Mouse (Mus musculus) Patski (cell line): Measurements from ENCODE around the gene Sqstm1. TPM values are rescaled to one million over a fixed set of nuclear protein-coding genes. Genes with fewer than 3 reads are reported as not detected.

Source experiments
- ATAC-seq: fragments of 100-300 bp; one replicate; pipeline ENCODE4 v1.8.0; 2021
- CTCF ChIA-PET: fragments of 350-600 bp; sonication (Branson Sonifier 250); formaldehyde crosslinking; loops from one replicate; lab custom pipeline; 2022; ENCODE audit warnings: inconsistent platforms; lab: Charles Lee
- POLR2A ChIA-PET: fragments of 350-600 bp; sonication (Branson Sonifier 250); formaldehyde crosslinking; loops from one replicate; lab custom pipeline; 2022; ENCODE audit warnings: antibody characterized with exemption, inconsistent platforms; lab: Charles Lee
- DNase-seq: peaks from one replicate; pipeline ENCODE4 v3.0.0-alpha.2; 2011; ENCODE audit warnings: low read depth, low spot score
- H3K27me3 ChIP-seq: fragments of 371-371 bp; one replicate; pipeline ENCODE4 v1.5.1; 2021
- CTCF ChIP-seq: fragments of 100-300 bp; IDR thresholded peaks from one replicate; pipeline ENCODE4 v1.5.1; 2021
- in situ Hi-C: fragments of 300-500 bp; cut with MboI; formaldehyde crosslinking; loops from 3 replicates; pipeline ENCODE4 v1.11.1; 2018; ENCODE audit warnings: low pct_unique_long_range_greater_than_20kb, mixed read lengths
- polyA plus RNA-seq: library from polyadenylated mRNA; unstranded; gene quantifications from one replicate; pipeline ENCODE4 v1.2.3, GENCODE M21; 2021

Gene Sqstm1
- polyA plus RNA-seq, result 530 TPM

GRCm38 (mm10) chr11:50210505-50211151 lies at the start of gene Sqstm1, which contains the start of gene Mgat4b:
Sqstm1 (minus strand) TSS chr11:50210827.
Mgat4b (plus strand) TSS chr11:50210890.
- POLR2A ChIA-PET, result interaction anchor here (0.5 to 4.8 kb wide), 9 partner anchors 8 to 213 kb away, joined by 3 to 60 read pairs (median 3); no protein-coding TSS in a partner anchor
- no peak for DNase-seq
- CTCF ChIA-PET, result interaction anchor here (1.5 to 2.0 kb wide), 2 partner anchors 10 to 14 kb away, joined by 5 to 10 read pairs; no protein-coding TSS in a partner anchor
- peak; percentile 32 for ATAC-seq
- in situ Hi-C loops, result no loop called here
- TF ChIP-seq CTCF, result no peak
- H3K27me3 ChIP-seq, result no peaks in the 10 kb centered on the region

GRCm38 (mm10) chr11:50258310-50258709 lies 47.7 kb upstream of the Sqstm1 start:
- no peak for TF ChIP-seq CTCF
- ChIA-PET CTCF (interaction anchor here (1.4 kb wide), 1 partner anchor 17 kb away, joined by 4 read pairs; no protein-coding TSS in a partner anchor), POLR2A (no interaction called here)
- in situ Hi-C loops, result no loop called here
- DNase-seq, result no peak
- ATAC-seq, result peak; percentile 31
- no peaks in the 10 kb centered on the region for H3K27me3 ChIP-seq

GRCm38 (mm10) chr11:50256615-50257014 lies 46.0 kb upstream of the Sqstm1 start:
- CTCF ChIA-PET, result interaction anchor here (0.5 kb wide), 1 partner anchor 1693 kb away, joined by 3 read pairs; no protein-coding TSS in a partner anchor
- in situ Hi-C loops, result no loop called here
- POLR2A ChIA-PET, result no interaction called here
- TF ChIP-seq CTCF, result no peak
- DNase-seq, result no peak
- no peaks in the 10 kb centered on the region for H3K27me3 ChIP-seq
- ATAC-seq, result no peak

- ChIA-PET CTCF (no interaction called here), POLR2A (interaction anchor here (1.3 kb wide), 1 partner anchor 16 kb away, joined by 4 read pairs; no protein-coding TSS in a partner anchor)
- DNase-seq (no peak), ATAC-seq (no peak)
- TF ChIP-seq CTCF, result no peak
- H3K27me3 ChIP-seq, result no peaks in the 10 kb centered on the region
- in situ Hi-C loops, result no loop called here
Measured at GRCm38 (mm10) chr11:50254010-50254580, 43.5 kb upstream of the Sqstm1 start.

GRCm38 (mm10) chr11:50253393-50253792 lies 42.8 kb upstream of the Sqstm1 start:
- ChIA-PET CTCF (no interaction called here), POLR2A (interaction anchor here (1.3 kb wide), 1 partner anchor 17 kb away, joined by 4 read pairs; no protein-coding TSS in a partner anchor)
- no peak for ATAC-seq
- TF ChIP-seq CTCF, result no peak
- no peak for DNase-seq
- H3K27me3 ChIP-seq, result no peaks in the 10 kb centered on the region
- in situ Hi-C loops, result no loop called here

DNA sequence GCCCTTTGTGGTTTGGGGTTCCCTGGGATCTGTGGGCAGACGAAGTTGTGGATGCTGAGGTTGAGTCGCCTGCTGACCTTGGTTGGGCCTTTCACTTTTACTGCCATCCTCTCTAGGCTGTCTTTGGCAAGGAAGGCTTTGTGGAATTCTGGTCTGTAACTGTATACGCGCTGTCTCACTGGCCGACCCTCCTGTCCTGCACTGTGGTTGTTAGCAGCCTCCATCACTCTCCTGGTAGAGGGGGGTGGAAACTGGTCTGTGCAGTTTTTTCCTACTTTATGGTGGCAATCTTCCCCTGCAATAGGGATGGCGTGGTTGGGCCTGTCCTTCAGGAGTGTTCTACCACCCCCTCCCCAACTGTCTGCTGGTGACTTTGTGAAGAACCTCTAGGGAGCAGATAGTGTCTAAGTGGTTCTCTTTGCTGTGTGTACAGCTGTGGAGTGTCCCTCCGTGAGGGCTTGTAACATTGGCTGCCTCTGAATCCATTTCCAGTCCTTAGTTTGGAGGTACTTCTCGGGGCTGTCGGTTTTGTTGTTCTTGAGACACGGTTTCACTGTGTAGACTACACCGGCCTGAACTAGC lies 42.1 kb upstream of the Sqstm1 start:
- ATAC-seq (peak; percentile 14), DNase-seq (no peak)
- ChIA-PET CTCF (interaction anchor here (1.0 kb wide), 1 partner anchor 20 kb away, joined by 3 read pairs; no protein-coding TSS in a partner anchor), POLR2A (interaction anchor here (0.7 to 1.2 kb wide), 3 partner anchors 9 to 42 kb away, joined by 3 read pairs; partner anchors contain the start of genes Mgat4b and Sqstm1)
- no peaks in the 10 kb centered on the region for H3K27me3 ChIP-seq
- TF ChIP-seq CTCF, result no peak
- in situ Hi-C loops, result no loop called here

GRCm38 (mm10) chr11:50252166-50252565 lies 41.5 kb upstream of the Sqstm1 start:
- ChIA-PET CTCF (interaction anchor here (0.9 to 1.0 kb wide), 2 partner anchors 21 to 36 kb away, joined by 3 read pairs; no protein-coding TSS in a partner anchor), POLR2A (interaction anchor here (0.7 to 1.2 kb wide), 3 partner anchors 9 to 42 kb away, joined by 3 read pairs; partner anchors contain the start of genes Mgat4b and Sqstm1)
- DNase-seq (peak; percentile 66), ATAC-seq (peak; percentile 83)
- in situ Hi-C loops, result no loop called here
- no peak for TF ChIP-seq CTCF
- H3K27me3 ChIP-seq, result no peaks in the 10 kb centered on the region

DNA sequence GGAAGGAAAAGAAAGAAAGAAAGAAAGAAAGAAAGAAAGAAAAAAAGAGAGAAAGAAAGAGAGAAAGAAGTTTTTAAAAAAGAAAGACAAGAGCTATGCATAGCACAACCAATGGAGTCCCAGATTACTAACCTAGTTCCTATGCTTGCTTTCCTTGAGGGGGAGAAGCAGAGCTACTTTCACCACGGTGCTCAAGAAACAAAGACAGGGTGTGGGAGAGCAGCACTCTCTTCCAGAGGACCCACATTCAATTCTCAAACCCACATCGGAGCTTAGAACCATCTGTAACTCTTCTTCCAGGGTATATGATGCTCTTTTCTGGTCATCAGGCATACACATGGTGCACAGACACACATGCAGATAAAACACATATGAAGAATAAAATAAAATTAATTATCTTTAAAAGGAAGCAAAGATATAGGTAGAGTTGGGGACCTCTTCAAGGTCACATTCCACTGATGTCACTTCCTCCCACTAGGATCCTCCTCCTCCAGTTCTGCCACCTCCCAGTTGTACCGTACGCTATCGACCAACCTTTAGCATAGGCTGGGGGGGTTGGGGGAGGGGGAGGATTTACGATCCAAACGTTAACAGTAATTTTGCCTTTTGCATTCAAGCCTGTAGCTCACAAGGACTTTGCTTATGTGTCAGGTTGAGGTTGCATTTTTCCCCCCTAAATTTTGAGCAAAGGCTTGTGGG lies 38.0 kb upstream of the Sqstm1 start:
- ChIA-PET POLR2A (no interaction called here), CTCF (no interaction called here)
- no peak for TF ChIP-seq CTCF
- DNase-seq, result no peak
- H3K27me3 ChIP-seq, result no peaks in the 10 kb centered on the region
- ATAC-seq, result no peak
- in situ Hi-C loops, result no loop called here

- no peak for TF ChIP-seq CTCF
- POLR2A ChIA-PET, result interaction anchor here (0.6 kb wide), 1 partner anchor 234 kb away, joined by 3 read pairs; no protein-coding TSS in a partner anchor
- in situ Hi-C loops, result no loop called here
- H3K27me3 ChIP-seq, result no peaks in the 10 kb centered on the region
- no peak for DNase-seq
- ATAC-seq, result no peak
- CTCF ChIA-PET, result interaction anchor here (1.2 to 1.4 kb wide), 2 partner anchors 13 to 17 kb away, joined by 4 read pairs; no protein-coding TSS in a partner anchor
Measured at GRCm38 (mm10) chr11:50245269-50245668, 34.6 kb upstream of the Sqstm1 start.

- ChIA-PET POLR2A (no interaction called here), CTCF (interaction anchor here (1.1 kb wide), 1 partner anchor 20 kb away, joined by 4 read pairs; no protein-coding TSS in a partner anchor)
- in situ Hi-C loops, result no loop called here
- ATAC-seq, result no peak
- H3K27me3 ChIP-seq, result no peaks in the 10 kb centered on the region
- no peak for DNase-seq
- no peak for TF ChIP-seq CTCF
Measured at GRCm38 (mm10) chr11:50243926-50244325, 33.3 kb upstream of the Sqstm1 start.
